Mouse (Mus musculus): ENCODE measurements at regions not wholly inside any gene's neighbourhood (a gene's known extent, or its start where the extent isn't known, plus 50 kb on each side); places are given as distances from the start of the nearest gene placed in this dataset.

DNA sequence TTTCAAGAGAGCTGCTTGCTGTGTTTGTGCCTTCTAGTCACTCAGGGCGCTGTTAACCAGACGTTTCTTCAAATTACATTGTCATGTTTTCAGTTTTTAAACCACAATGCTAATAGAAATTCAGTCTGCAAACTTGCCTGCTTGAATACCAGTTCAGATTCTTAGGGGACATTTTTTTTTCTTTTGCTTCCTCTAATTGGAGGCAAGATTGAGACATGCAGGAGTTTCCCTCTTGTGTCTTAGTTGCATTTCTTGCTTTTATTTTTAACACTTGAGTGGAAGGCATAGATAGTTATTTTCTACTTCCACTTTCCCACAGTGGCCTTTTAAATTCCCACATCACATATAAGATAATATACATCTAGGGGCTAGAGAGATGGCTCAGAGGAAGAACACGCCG is 246.8 kb downstream of the Grpr start:
- no peak for DNase-seq

DNA sequence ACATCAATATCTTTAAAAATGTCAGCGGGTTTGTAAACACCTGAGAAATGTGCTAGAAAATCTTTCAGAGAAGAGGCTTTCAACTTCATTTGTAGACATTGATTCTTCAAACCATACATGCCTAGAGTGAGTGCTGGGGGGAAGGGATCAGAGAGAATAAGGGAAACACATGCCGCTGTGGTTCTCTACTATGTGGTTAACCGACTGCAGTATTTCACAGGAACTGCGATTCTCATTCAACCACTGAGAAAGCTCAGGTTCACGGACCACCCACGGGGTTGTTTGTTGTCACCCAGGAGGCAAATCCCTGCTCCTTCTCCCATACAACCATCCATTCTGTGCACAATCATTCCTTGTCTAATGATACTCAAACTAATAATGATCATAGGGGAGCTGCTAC is 248.4 kb downstream of the Grpr start:
- no peak for DNase-seq

DNA sequence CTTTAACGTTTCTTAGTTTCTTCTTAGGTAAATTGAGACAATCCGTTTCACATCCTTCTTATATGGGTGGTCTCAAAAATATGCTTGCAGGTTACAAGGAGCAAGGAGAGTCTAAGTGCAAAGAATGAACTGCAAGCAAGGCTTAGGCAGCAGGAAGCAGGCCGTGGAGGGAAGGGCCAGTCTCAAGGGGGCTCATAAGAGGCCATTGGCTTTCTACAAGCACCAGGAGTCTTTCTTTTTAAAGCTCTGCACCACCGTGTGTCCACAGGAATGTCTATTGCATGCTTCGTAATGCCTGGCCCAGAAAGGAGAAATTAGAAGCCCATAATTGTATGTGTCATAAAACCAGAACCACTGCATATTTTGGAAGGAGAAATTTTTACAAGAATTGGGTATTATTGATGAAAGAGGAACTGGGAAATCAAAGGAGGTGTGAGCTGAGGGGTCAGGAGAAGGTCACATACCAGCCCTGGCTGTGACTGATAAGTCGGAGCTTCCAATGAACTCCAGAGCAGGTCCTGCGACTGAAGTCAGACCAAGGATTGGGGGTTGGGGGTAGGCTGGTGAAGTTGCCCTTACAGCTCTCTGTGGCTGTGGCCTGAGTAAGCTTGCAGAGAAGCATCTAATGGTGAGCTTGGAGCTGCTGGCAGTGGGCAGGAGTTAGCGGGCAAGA is 252.4 kb downstream of the Grpr start:
- no peak for DNase-seq

GRCm38 (mm10) chrX:163261248-163261647 is 288.2 kb downstream of the Grpr start:
- no peak for DNase-seq

DNA sequence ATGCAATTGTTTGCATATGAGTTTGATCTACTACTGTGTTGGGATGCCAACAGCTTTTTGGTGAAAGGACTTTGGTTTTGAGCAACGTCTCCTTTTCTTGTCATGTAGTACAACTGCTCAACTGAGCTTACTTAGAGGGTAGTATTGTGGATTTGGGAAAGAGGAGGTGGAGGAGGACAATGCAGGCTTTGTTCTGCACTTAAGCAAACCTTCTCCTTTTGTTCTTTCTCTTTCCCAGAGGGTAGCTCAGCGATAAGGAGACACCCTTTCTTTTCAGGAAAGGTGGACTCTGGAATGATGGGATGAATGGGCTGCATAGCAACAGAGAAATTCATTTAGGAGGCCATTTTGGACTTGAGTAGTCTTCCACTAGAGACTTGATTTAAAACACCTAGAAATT is 288.6 kb upstream of the S100g start:
- DNase-seq: no peak

- DNase-seq: no peak
Observed at GRCm38 (mm10) chrX:163205260-163205659, 240.9 kb upstream of the S100g start.

- DNase-seq: no peak
Observed at GRCm38 (mm10) chrX:163203446-163203845, 239.0 kb upstream of the S100g start.

DNA sequence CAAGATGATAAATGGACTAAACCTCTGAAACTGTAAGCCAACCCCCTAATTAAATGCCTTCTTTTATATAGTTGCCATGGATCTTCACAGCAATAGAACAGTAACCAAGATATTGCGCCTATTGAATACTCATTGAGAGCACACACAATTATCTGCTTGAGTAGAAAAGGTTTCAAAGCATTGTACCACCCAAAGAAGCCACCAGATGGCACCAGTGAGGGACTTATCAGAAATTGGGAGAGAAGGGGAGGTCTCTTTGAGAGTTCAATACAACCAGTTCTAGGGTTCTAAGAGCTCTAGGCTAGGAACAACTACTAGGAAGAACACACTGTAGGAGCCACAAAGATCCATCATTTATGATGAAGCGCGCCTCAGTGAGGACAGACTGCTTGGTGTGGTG is 217.2 kb upstream of the S100g start:
- no peak for DNase-seq

GRCm38 (mm10) chrX:163164810-163165209 is 200.4 kb upstream of the S100g start:
- no peak for DNase-seq

GRCm38 (mm10) chrX:163155251-163155650 is 190.9 kb upstream of the S100g start:
- DNase-seq: no peak

DNA sequence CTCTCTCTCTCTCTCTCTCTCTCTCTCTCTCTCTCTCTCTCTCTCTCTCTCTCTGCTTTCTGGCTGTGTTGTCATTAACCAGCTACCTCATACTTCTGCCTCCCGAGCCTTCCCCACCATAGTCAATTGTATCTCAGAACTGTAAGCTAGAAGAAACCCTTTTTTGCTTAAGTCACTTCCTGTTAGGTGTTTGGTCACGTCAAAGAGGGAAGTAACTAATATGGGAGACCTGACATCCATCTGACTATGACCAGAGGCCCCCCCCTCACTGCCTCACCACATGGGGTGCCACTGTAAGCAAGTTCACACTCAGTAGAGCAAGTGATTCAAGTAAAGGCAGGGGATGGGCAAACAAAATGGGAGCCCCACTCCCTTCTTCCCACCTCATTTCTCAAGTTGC is 187.6 kb upstream of the S100g start:
- no peak for DNase-seq

GRCm38 (mm10) chrX:163144475-163144874 is 180.1 kb upstream of the S100g start:
- DNase-seq: no peak

GRCm38 (mm10) chrX:163139475-163139874 is 175.1 kb upstream of the S100g start:
- DNase-seq: peak; percentile 14

- DNase-seq: no peak
Observed at GRCm38 (mm10) chrX:163128626-163129025, 164.2 kb upstream of the S100g start.

GRCm38 (mm10) chrX:163117681-163118393 is 153.4 kb upstream of the S100g start:
- DNase-seq: no peak

GRCm38 (mm10) chrX:163117237-163117636 is 152.8 kb upstream of the S100g start:
- DNase-seq: no peak

- no peak for DNase-seq
Observed at GRCm38 (mm10) chrX:163095026-163095765, 130.8 kb upstream of the S100g start.
